Mouse (Mus musculus): ENCODE data around the gene Ttll9. TPM values are rescaled to one million over a fixed set of nuclear protein-coding genes. Genes with fewer than 3 reads are reported as not detected.

Ttll9 gene
- polyA plus RNA-seq, 1 experiment from 2014 or later = 1.1 TPM

DNA sequence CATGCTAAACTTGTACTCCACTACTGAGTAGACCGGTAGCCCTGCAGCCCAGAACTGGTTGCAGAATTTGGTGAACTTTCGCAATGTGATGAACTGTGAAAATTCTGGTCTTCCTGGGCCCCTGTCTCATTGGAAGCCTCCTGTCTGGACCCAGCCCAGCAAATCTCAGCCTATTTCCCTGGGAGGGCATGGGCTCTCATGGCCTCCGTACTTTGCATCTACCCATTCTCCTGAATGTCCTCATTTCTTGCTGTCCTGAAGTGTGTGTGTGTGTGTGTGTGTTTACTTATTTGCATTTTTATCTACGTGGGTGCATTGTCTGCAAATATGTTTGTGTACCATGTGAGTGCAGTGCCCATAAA lies 87.7 kb downstream of the Ttll9 start:
- Histone ChIP-seq H3K4me2 (replicated peaks; ENCODE audit: low read depth, low read length) (no peak overlapping the region), H3K27me3 (ENCODE audit: control insufficient read depth, insufficient read depth, low read length) (peaks cover 19% of the 10 kb centered on the region), H3K36me3 (ENCODE audit: control insufficient read depth, insufficient read depth, low read length) (no peaks in the 10 kb centered on the region), H3K4me3 (ENCODE audit: low read length) (no peak overlapping the region), H3K4me1 (ENCODE audit: control insufficient read depth, insufficient read depth, low read length) (peaks cover 4% of the 10 kb centered on the region), H3K9me3 (ENCODE audit: control insufficient read depth, low read length) (no peaks in the 10 kb centered on the region), H3K27ac (ENCODE audit: low read depth, low read length) (no peak overlapping the region), H3K9ac (ENCODE audit: low read depth, low read length) (no peak overlapping the region)
- no peak for ATAC-seq (ENCODE audit: low FRiP score, low TSS enrichment)
- 91% methylated on average over 4 of the region's 4 CpGs for WGBS

DNA sequence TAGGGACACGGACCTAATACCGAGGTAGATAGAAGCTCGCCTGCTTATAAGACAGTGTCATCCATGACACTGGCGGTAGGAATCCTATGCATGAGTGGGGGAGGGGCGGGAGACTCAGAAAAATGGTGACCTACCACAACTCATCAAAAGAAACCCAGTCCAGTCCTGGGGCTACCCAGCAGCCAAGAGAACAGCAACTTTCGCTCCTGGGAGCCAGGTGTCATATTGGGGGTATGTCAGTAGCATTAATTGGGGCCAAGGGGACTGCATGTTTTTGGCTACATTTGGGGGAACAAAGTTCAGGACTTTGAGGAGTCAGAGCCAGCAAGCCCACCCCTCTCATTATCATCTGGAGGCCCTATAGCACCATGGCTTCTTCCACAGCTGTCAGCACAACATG lies 88.8 kb downstream of the Ttll9 start:
- WGBS = 81% methylated on average over 6 of the region's 6 CpGs
- Histone ChIP-seq H3K9ac (ENCODE audit: low read depth, low read length) (no peak overlapping the region), H3K4me3 (ENCODE audit: low read length) (no peak overlapping the region), H3K27me3 (ENCODE audit: control insufficient read depth, insufficient read depth, low read length) (peaks cover 19% of the 10 kb centered on the region), H3K4me2 (replicated peaks; ENCODE audit: low read depth, low read length) (no peak overlapping the region), H3K4me1 (ENCODE audit: control insufficient read depth, insufficient read depth, low read length) (peaks cover 4% of the 10 kb centered on the region), H3K27ac (ENCODE audit: low read depth, low read length) (no peak overlapping the region), H3K9me3 (ENCODE audit: control insufficient read depth, low read length) (no peaks in the 10 kb centered on the region), H3K36me3 (ENCODE audit: control insufficient read depth, insufficient read depth, low read length) (no peaks in the 10 kb centered on the region)
- no peak for ATAC-seq (ENCODE audit: low FRiP score, low TSS enrichment)

DNA sequence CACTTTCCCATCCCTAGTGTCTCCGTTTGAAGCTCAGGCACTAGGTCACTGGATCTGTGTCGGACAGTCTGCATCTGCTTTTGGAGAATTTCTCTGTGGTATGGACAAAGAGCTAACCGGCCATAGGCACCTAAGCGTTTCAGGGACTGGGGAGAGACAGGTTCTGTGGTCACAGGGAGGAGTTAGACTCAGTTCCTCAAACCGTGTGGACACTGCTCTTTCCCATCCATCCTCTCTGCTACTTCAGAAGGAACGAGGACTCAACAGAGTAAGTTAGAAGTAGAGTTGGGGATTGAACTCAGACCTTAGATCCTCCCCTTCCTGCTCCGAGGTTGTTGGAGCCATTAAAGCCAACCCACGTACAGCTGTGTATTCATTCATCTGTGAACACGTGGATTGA lies 89.3 kb downstream of the Ttll9 start:
- Histone ChIP-seq H3K4me3 (ENCODE audit: low read length) (no peak overlapping the region), H3K27me3 (ENCODE audit: control insufficient read depth, insufficient read depth, low read length) (peaks cover 19% of the 10 kb centered on the region), H3K4me2 (replicated peaks; ENCODE audit: low read depth, low read length) (no peak overlapping the region), H3K36me3 (ENCODE audit: control insufficient read depth, insufficient read depth, low read length) (no peaks in the 10 kb centered on the region), H3K4me1 (ENCODE audit: control insufficient read depth, insufficient read depth, low read length) (peaks cover 4% of the 10 kb centered on the region; the same call in 1 of the 2 replicates), H3K9ac (ENCODE audit: low read depth, low read length) (no peak overlapping the region), H3K9me3 (ENCODE audit: control insufficient read depth, low read length) (no peaks in the 10 kb centered on the region), H3K27ac (ENCODE audit: low read depth, low read length) (no peak overlapping the region)
- 77% methylated on average over 9 of the region's 9 CpGs for whole genome bisulfite sequencing
- ATAC-seq (ENCODE audit: low FRiP score, low TSS enrichment) = no peak

DNA sequence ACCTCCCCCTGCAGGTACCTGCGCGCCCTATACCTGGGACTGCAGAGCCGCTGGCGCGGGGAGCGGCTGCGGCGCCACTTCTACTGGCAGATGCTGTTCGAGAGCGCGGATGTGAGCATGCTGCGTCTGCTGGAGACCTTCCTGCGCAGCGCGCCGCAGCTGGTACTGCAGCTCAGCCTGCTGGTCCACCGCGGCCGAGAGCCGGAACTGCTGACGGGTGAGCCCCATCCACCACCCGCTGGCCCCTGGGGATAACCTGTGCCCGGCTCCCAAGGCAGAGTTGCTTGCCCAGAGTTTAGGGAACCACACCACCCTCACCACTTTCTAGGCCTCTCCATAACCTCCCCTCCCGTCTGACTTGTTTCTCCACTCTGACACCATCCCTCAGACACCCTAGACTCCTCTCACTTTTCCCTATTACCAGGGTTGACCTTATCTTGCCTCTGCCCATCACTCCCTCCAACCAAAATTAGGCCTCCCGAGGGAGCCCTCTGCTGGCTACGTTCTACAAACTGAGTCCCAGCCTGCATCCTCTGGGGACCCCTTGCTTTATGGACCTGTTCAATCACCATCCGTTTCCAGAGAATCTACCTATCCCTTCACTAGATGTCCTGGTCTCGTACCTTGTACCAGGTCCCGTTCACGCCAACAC lies 90.5 kb downstream of the Ttll9 start:
- no peak for ATAC-seq (ENCODE audit: low FRiP score, low TSS enrichment)
- Histone ChIP-seq H3K4me1 (ENCODE audit: control insufficient read depth, insufficient read depth, low read length) (peaks cover 4% of the 10 kb centered on the region; the same call in 1 of the 2 replicates), H3K9ac (ENCODE audit: low read depth, low read length) (no peak overlapping the region), H3K4me2 (replicated peaks; ENCODE audit: low read depth, low read length) (peak overlapping the region; percentile 17), H3K27ac (ENCODE audit: low read depth, low read length) (no peak overlapping the region), H3K9me3 (ENCODE audit: control insufficient read depth, low read length) (no peaks in the 10 kb centered on the region), H3K4me3 (ENCODE audit: low read length) (peak overlapping the region; percentile 7; the same call in 1 of the 2 replicates), H3K36me3 (ENCODE audit: control insufficient read depth, insufficient read depth, low read length) (no peaks in the 10 kb centered on the region), H3K27me3 (ENCODE audit: control insufficient read depth, insufficient read depth, low read length) (peaks cover 19% of the 10 kb centered on the region)
- WGBS = 7% methylated on average over 30 of the region's 30 CpGs

DNA sequence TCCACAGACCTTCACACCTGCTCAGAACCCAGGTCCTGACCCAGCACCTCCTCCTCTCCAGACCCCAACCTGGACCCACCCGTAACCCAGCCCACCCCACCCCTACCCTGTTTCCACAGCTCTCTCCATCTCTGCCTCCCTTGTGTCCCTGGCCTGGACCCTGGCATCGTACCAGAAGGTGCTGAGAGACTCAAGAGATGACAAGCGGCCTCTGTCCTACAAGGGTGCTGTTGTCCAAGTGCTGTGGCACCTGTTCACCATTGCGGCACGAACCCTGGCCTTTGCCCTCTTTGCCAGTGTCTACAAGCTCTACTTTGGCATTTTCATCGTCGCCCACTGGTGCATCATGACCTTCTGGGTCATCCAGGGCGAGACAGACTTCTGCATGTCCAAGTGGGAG lies 91.6 kb downstream of the Ttll9 start:
- 90% methylated on average over 8 of the region's 8 CpGs for WGBS
- H3K4me2 ChIP-seq (replicated peaks; ENCODE audit: low read depth, low read length) = no peak overlapping the region
- no peak overlapping the region for H3K4me3 ChIP-seq (ENCODE audit: low read length)
- H3K4me1 ChIP-seq (ENCODE audit: control insufficient read depth, insufficient read depth, low read length) = peaks cover 4% of the 10 kb centered on the region; the same call in 1 of the 2 replicates
- peaks cover 19% of the 10 kb centered on the region for H3K27me3 ChIP-seq (ENCODE audit: control insufficient read depth, insufficient read depth, low read length)
- no peak overlapping the region for H3K9ac ChIP-seq (ENCODE audit: low read depth, low read length)
- H3K9me3 ChIP-seq (ENCODE audit: control insufficient read depth, low read length) = no peaks in the 10 kb centered on the region
- H3K27ac ChIP-seq (ENCODE audit: low read depth, low read length) = no peak overlapping the region
- no peak for ATAC-seq (ENCODE audit: low FRiP score, low TSS enrichment)
- no peaks in the 10 kb centered on the region for H3K36me3 ChIP-seq (ENCODE audit: control insufficient read depth, insufficient read depth, low read length)

DNA sequence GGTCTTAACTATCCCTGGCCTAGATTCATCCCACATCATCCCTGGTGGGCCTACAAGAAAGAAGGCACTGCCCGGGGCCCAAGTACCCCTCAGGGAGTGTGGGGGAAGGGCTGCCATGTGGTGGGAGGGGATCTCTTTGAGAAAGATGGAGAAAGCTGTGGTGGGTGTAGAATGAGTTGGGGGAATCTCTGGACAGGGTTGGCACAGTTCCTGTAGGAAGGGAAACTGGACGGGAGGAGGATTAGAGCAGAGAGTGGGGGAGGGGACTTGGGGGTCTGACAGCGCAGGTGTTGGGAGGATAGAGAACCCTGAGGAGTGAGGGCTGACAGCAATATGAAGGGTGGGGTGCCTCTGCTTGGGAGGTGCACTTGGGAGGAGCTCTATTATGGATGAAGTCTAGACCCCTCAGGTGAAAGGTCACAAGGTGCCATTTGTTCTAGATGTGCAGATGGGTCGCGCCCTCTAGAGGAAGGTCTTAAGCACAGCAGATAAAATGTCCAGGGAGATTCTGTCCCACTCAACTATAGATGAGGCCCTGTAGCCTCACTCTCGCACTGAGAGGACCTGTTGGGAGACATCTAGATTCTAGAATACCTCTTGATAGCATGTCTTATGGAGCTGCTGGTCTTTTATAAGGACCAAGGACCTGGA lies 93.1 kb downstream of the Ttll9 start:
- no peaks in the 10 kb centered on the region for H3K9me3 ChIP-seq (ENCODE audit: control insufficient read depth, low read length)
- H3K4me1 ChIP-seq (ENCODE audit: control insufficient read depth, insufficient read depth, low read length) = peaks cover 4% of the 10 kb centered on the region; the same call in 1 of the 2 replicates
- H3K4me3 ChIP-seq (ENCODE audit: low read length) = no peak overlapping the region
- no peak for ATAC-seq (ENCODE audit: low FRiP score, low TSS enrichment)
- H3K4me2 ChIP-seq (replicated peaks; ENCODE audit: low read depth, low read length) = no peak overlapping the region
- H3K9ac ChIP-seq (ENCODE audit: low read depth, low read length) = no peak overlapping the region
- 63% methylated on average over 6 of the region's 6 CpGs for WGBS
- H3K27me3 ChIP-seq (ENCODE audit: control insufficient read depth, insufficient read depth, low read length) = peaks cover 19% of the 10 kb centered on the region
- H3K36me3 ChIP-seq (ENCODE audit: control insufficient read depth, insufficient read depth, low read length) = no peaks in the 10 kb centered on the region
- no peak overlapping the region for H3K27ac ChIP-seq (ENCODE audit: low read depth, low read length)

Other genes with a start within 250 kb of the Ttll9 start
- 129 and 178 TPM in 2 replicates for gene Id1, start 226.2 kb upstream of the Ttll9 start, polyA plus RNA-seq (2014; fragmentation: Nextera tagmentation; extraction: Ambion mirVana)
- 12.1 and 18.8 TPM in 2 replicates for gene Cox4i2, start 208.3 kb upstream of the Ttll9 start, polyA plus RNA-seq (2014; fragmentation: Nextera tagmentation; extraction: Ambion mirVana)
- gene Bcl2l1, start 130.8 kb upstream of the Ttll9 start, polyA plus RNA-seq (2014; fragmentation: Nextera tagmentation; extraction: Ambion mirVana) = 66.9 and 96.1 TPM in 2 replicates
- gene Tpx2, start 114.5 kb upstream of the Ttll9 start, polyA plus RNA-seq (2014; fragmentation: Nextera tagmentation; extraction: Ambion mirVana) = 107 and 124 TPM in 2 replicates
- 0.13 TPM in 1 of 2 replicates, not detected in the other for gene Mylk2, start 51.1 kb upstream of the Ttll9 start, polyA plus RNA-seq (2014; fragmentation: Nextera tagmentation; extraction: Ambion mirVana)
- gene Foxs1, start 29.3 kb upstream of the Ttll9 start, polyA plus RNA-seq (2014; fragmentation: Nextera tagmentation; extraction: Ambion mirVana) = 4.4 and 4.8 TPM in 2 replicates
- 2.3 and 2.5 TPM in 2 replicates for gene Dusp15, start 10.8 kb upstream of the Ttll9 start, polyA plus RNA-seq (2014; fragmentation: Nextera tagmentation; extraction: Ambion mirVana)
- 58.2 and 79.8 TPM in 2 replicates for gene Pdrg1, start 52.9 kb downstream of the Ttll9 start, polyA plus RNA-seq (2014; fragmentation: Nextera tagmentation; extraction: Ambion mirVana)
- gene Xkr7, start 69.4 kb downstream of the Ttll9 start, polyA plus RNA-seq (2014; fragmentation: Nextera tagmentation; extraction: Ambion mirVana) = not detected in 2 replicates
- 4.2 and 4.4 TPM in 2 replicates for gene Ccm2l, start 103.5 kb downstream of the Ttll9 start, polyA plus RNA-seq (2014; fragmentation: Nextera tagmentation; extraction: Ambion mirVana)
- gene Hck, start 146.0 kb downstream of the Ttll9 start, polyA plus RNA-seq (2014; fragmentation: Nextera tagmentation; extraction: Ambion mirVana) = 3.9 and 4.8 TPM in 2 replicates
- 71.1 and 99.4 TPM in 2 replicates for gene Tm9sf4, start 198.8 kb downstream of the Ttll9 start, polyA plus RNA-seq (2014; fragmentation: Nextera tagmentation; extraction: Ambion mirVana)